Mouse (Mus musculus): Measurements from ENCODE around the gene Adcy1. TPM values are rescaled to one million over a fixed set of nuclear protein-coding genes. Genes with fewer than 3 reads are reported as not detected.
A peak's percentile ranks its signal among the peaks of the same experiment; 100 is the strongest.

Gene Adcy1
- polyA plus RNA-seq, 1 experiment = 2.2 TPM

DNA sequence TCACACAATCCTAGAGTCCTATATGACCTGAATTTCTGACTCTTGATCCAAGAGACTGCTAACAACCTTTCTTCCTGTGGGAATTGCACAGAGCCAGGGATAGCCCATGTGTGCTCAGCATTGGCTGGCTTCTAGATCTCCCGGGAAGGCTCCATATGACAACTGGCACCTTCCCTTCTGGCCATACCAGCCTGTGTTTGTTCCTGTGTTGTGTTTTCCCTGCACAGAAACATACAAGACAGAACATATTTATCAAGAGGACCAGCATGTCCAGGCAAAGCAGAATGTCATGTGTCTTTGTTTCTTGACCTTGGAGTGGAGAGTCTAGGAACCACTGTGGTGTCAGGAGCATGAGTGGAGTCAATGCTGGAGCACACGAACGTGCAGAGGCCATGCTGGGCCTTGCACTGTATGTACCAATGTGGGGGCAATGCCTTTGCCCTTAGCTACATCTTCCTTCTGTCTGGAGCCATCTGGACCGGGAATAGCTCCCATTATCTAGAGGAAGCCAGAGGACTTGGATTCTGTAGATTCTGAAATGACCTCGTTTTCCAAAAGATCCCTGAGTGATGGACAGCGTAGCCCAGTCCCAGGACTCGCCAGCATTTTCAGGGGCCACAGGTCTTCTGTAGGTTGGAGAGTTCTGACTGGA, 69.6 kb downstream of the Adcy1 start:
- no peak overlapping the region for H3K27ac ChIP-seq (ENCODE audit: insufficient read depth, low read length)
- TF ChIP-seq CTCF (IDR thresholded peaks at IDR 0.05; ENCODE audit: borderline replicate concordance, insufficient read depth, low read length) = no peak
- TF ChIP-seq POLR2A (IDR thresholded peaks at IDR 0.05; ENCODE audit: low read depth, low read length) = no peak
- H3K4me1 ChIP-seq (ENCODE audit: control insufficient read depth, insufficient read depth, low read length) = peaks cover 5% of the 10 kb centered on the region
- no peak overlapping the region for H3K4me3 ChIP-seq (ENCODE audit: insufficient read depth, low read length)

DNA sequence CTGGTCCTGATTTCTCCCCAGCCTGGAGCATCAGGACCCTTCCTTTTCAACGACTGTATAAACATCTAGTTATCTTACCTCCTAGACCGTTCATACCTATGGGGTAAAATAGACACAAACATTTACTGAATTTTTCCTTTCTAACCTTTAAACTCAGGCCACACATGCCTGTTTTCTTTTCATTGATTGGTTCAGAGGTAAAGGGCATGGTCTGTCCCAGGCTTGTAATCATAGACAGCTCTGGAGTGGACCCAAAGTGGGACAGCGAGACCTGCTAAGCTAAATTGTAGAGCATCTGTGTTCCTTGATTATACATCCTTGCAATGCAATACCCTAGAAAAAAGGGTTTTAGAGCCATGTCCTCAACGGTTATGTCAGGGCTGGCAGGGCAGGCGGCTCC, 70.4 kb downstream of the Adcy1 start:
- H3K4me1 ChIP-seq (ENCODE audit: control insufficient read depth, insufficient read depth, low read length) = peaks cover 5% of the 10 kb centered on the region
- TF ChIP-seq CTCF (IDR thresholded peaks at IDR 0.05; ENCODE audit: borderline replicate concordance, insufficient read depth, low read length) (no peak), POLR2A (IDR thresholded peaks at IDR 0.05; ENCODE audit: low read depth, low read length) (no peak)
- H3K4me3 ChIP-seq (ENCODE audit: insufficient read depth, low read length) = no peak overlapping the region
- H3K27ac ChIP-seq (ENCODE audit: insufficient read depth, low read length) = no peak overlapping the region

DNA sequence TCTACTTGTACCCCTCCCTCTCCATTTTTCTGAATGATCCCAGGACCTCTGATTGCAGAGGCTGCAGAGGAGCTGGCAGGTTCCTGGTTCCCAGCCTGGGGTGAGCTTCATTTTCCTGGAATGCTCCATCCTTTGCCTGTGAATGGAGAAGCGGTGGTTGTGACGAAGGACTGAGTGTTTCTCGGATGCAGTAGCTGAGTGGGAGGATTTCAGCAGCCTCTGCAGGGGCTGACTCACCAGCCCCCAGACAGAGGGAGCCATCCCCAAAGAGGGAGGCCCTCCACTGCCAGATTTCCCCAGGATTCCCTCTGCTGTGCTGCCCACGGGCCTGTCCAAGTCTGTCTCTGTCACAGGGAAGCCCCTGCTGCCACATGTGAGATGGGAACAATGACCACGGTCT, 71.0 kb downstream of the Adcy1 start:
- TF ChIP-seq CTCF (IDR thresholded peaks at IDR 0.05; ENCODE audit: borderline replicate concordance, insufficient read depth, low read length) (no peak), POLR2A (IDR thresholded peaks at IDR 0.05; ENCODE audit: low read depth, low read length) (no peak)
- Histone ChIP-seq H3K4me3 (ENCODE audit: insufficient read depth, low read length) (no peak overlapping the region), H3K4me1 (ENCODE audit: control insufficient read depth, insufficient read depth, low read length) (peaks cover 4% of the 10 kb centered on the region), H3K27ac (ENCODE audit: insufficient read depth, low read length) (no peak overlapping the region)

DNA sequence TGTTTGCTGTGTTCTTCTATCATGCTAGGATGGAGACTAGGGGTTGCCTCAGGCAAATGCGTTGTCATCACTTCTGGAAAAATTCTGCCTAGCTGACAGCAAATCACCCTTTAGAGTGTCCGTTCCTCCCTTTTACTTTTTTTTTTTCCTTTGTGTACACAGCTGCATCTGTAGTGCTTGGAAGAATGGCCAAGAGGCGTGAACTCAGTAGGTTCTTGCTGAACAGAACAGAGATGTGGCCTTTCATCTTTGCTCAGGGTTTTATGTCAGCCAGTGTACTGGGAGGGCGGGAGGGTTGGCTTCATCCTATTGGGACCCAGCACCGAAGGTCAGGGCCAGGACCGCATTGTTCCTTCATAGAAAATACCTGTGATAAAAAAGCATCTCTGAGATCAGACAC, 72.0 kb downstream of the Adcy1 start:
- Histone ChIP-seq H3K4me3 (ENCODE audit: insufficient read depth, low read length) (no peak overlapping the region), H3K27ac (ENCODE audit: insufficient read depth, low read length) (no peak overlapping the region), H3K4me1 (ENCODE audit: control insufficient read depth, insufficient read depth, low read length) (peaks cover under 1% of the 10 kb centered on the region; the same call in 1 of the 2 replicates)
- TF ChIP-seq CTCF (IDR thresholded peaks at IDR 0.05; ENCODE audit: borderline replicate concordance, insufficient read depth, low read length) (no peak), POLR2A (IDR thresholded peaks at IDR 0.05; ENCODE audit: low read depth, low read length) (no peak)

DNA sequence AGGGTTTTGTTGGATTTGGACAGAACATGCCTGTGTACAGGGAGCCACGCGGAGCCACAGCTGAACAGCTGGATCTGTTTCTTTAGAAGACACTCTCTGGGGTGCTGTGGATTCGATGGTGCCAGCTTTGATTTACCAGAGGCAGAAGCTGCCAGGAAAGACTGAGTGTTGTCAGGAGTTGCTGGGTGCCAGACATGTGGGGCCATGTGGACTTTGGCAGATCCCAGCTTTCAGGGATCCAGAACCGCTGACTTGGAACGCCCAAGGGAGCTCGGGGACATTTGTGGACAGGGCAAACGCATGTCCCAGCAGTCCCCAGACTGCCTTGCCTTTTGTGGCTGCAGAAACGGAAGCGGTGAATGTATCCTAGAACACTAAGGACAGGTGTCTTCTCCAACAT, 72.5 kb downstream of the Adcy1 start:
- Histone ChIP-seq H3K27ac (ENCODE audit: insufficient read depth, low read length) (no peak overlapping the region), H3K4me3 (ENCODE audit: insufficient read depth, low read length) (no peak overlapping the region)

DNA sequence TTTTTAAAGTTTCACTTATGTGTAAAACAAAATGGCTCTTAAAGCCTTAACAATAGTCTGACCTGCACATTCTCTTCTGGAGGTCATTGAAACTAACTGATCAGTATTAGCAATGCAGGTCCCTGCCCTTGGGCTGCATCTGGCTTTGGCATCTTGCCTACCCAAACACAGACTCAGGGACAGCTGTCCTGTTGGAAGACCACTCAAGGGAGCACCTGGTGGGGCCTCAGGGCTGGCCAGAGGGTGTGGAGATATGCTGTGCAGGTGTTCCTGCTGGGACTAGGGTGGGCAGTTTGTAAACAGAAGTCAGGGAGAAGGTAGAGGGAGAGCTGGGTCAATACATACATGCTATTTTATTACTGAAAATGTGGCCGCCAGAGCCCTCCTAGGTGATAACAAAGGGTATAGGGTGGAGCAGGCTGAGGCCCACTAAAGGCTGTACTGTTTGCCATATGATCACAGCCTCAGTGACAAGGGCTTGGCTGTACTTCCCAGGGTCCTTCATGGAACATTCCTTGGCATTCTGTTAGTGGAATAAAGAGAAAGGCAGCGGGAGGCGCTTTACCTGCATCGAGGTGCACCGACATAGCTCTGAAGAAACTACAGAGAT, 73.1 kb downstream of the Adcy1 start:
- no peak for TF ChIP-seq POLR2A (IDR thresholded peaks at IDR 0.05; ENCODE audit: low read depth, low read length)
- TF ChIP-seq CTCF (IDR thresholded peaks at IDR 0.05; ENCODE audit: borderline replicate concordance, insufficient read depth, low read length) = no peak
- Histone ChIP-seq H3K4me1 (ENCODE audit: control insufficient read depth, insufficient read depth, low read length) (no peaks in the 10 kb centered on the region; the same call in 1 of the 2 replicates), H3K4me3 (ENCODE audit: insufficient read depth, low read length) (no peak overlapping the region), H3K27ac (ENCODE audit: insufficient read depth, low read length) (no peak overlapping the region)

More for the DNA sequence above, 72.5 kb downstream of the Adcy1 start:
- H3K4me1 ChIP-seq (ENCODE audit: control insufficient read depth, insufficient read depth, low read length) = no peaks in the 10 kb centered on the region; the same call in 1 of the 2 replicates
- TF ChIP-seq CTCF (IDR thresholded peaks at IDR 0.05; ENCODE audit: borderline replicate concordance, insufficient read depth, low read length) = no peak
- TF ChIP-seq POLR2A (IDR thresholded peaks at IDR 0.05; ENCODE audit: low read depth, low read length) = no peak

DNA sequence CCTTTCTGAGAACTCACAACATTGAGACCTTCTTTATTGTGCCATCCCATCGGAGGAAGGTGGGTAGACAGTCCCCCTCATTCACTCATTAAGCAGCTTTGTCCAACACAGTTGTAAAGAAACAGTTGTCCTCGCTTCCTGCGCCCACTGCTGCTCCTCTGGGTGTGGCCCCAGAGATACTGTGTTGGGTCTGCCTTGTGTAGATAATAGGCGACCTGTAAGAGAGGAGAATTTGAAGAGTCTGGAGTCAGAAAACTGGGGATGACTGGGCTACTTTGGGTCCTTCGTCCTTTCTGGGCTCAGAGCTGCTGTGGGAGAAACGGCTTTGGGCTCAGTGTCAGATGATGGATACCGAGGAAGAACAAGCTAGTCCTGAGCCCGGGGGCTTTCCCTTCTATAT, 75.1 kb downstream of the Adcy1 start:
- TF ChIP-seq POLR2A (IDR thresholded peaks at IDR 0.05; ENCODE audit: low read depth, low read length) (no peak), CTCF (IDR thresholded peaks at IDR 0.05; ENCODE audit: borderline replicate concordance, insufficient read depth, low read length) (no peak)

DNA sequence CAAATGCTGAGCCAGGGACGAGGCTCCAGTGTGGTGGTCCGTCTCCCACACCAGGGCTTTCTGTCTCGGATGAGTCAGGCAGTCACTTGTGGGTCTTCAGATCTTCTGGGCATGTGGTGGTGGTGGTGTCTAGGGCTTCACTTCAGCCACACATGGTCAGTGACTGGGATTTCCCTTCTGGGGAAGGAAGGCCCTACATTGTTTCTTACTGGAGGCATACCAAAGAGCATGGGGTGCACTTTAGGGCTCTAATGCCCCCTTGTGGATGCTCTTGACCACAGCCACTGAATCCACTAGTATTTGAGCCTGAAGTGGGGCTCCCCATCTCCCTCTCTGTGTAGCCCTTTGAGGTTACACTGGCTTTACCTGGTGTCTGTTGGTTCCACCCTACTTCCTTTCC, 77.2 kb downstream of the Adcy1 start:
- Histone ChIP-seq H3K4me3 (ENCODE audit: insufficient read depth, low read length) (no peak overlapping the region), H3K4me1 (ENCODE audit: control insufficient read depth, insufficient read depth, low read length) (peaks cover 2% of the 10 kb centered on the region; the same call in 1 of the 2 replicates)

More for the DNA sequence above, 75.1 kb downstream of the Adcy1 start:
- Histone ChIP-seq H3K4me3 (ENCODE audit: insufficient read depth, low read length) (no peak overlapping the region), H3K4me1 (ENCODE audit: control insufficient read depth, insufficient read depth, low read length) (no peaks in the 10 kb centered on the region; the same call in 1 of the 2 replicates), H3K27ac (ENCODE audit: insufficient read depth, low read length) (no peak overlapping the region)

DNA sequence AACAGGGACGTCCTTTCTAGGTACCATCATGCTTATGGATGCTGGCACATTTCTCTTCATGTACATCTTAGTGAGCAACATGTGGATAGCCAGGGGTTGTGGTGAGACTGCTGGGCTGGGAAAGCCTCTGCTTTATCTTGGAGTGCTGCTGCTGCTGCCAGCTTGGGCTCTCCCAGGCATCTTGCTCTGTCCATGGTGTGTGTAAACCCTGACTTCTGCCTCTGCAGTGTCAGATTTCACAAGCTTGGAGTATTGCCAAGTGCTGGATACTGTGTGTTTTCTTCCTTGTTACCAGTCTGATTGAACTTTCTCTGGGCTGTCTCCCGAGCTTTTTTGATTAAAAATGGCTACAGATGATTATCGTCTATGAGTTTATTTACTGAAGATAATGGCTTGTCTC, 79.4 kb downstream of the Adcy1 start:
- Histone ChIP-seq H3K4me1 (ENCODE audit: control insufficient read depth, insufficient read depth, low read length) (peaks cover 2% of the 10 kb centered on the region; the same call in 1 of the 2 replicates), H3K27ac (ENCODE audit: insufficient read depth, low read length) (no peak overlapping the region), H3K4me3 (ENCODE audit: insufficient read depth, low read length) (no peak overlapping the region)
- no peak for TF ChIP-seq CTCF (IDR thresholded peaks at IDR 0.05; ENCODE audit: borderline replicate concordance, insufficient read depth, low read length)
- no peak for TF ChIP-seq POLR2A (IDR thresholded peaks at IDR 0.05; ENCODE audit: low read depth, low read length)

More for the DNA sequence above, 77.2 kb downstream of the Adcy1 start:
- H3K27ac ChIP-seq (ENCODE audit: insufficient read depth, low read length) = no peak overlapping the region
- no peak for TF ChIP-seq POLR2A (IDR thresholded peaks at IDR 0.05; ENCODE audit: low read depth, low read length)
- TF ChIP-seq CTCF (IDR thresholded peaks at IDR 0.05; ENCODE audit: borderline replicate concordance, insufficient read depth, low read length) = peak; percentile 37; the same call in 1 of the 2 replicates

DNA sequence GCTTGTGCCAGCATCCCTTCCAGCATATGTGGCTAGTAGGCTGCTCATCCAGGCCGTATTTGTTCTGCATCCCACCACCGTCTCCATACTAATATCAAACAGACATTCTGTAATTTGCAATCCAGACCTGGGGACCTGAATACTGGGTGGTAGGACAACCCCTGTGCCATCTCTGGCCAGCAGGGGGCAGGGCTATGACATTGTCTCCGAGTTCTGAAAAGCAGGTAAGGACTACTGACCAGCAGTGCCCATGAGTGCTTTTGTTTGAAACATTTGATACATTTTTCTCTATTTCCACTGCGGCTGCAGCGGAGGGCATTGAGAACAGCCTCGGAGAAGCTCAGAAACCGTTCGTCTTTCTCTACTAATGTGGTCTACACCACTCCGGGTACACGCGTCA, 81.1 kb downstream of the Adcy1 start:
- Histone ChIP-seq H3K27ac (ENCODE audit: insufficient read depth, low read length) (no peak overlapping the region), H3K4me3 (ENCODE audit: insufficient read depth, low read length) (no peak overlapping the region), H3K4me1 (ENCODE audit: control insufficient read depth, insufficient read depth, low read length) (peaks cover 2% of the 10 kb centered on the region; the same call in 1 of the 2 replicates)
- no peak for TF ChIP-seq POLR2A (IDR thresholded peaks at IDR 0.05; ENCODE audit: low read depth, low read length)
- peak; percentile 5; the same call in 1 of the 2 replicates for TF ChIP-seq CTCF (IDR thresholded peaks at IDR 0.05; ENCODE audit: borderline replicate concordance, insufficient read depth, low read length)

All from embryonic fibroblast, embryonic 13.5 days (primary cell).